Mouse (Mus musculus) testis, adult 2 months (tissue): ENCODE results near the gene Mief2.

ENCODE experiments used
- CTCF ChIP-seq: fragments of 200-500 bp; IDR thresholded peaks from 2 replicates; pipeline ENCODE4 v1.5.1; 2012; ENCODE audit warnings: low read depth, mild to moderate bottlenecking, inconsistent platforms, low read length, moderate library complexity; ENCODE audit not compliant: control insufficient read depth, insufficient read depth, insufficient replicate concordance
- POLR2A ChIP-seq: fragments of 200-500 bp; IDR thresholded peaks from 2 replicates; pipeline ENCODE4 v1.6.1; 2012; ENCODE audit warnings: low read depth, mild to moderate bottlenecking, inconsistent platforms, low read length, moderate library complexity; ENCODE audit not compliant: control insufficient read depth

DNA sequence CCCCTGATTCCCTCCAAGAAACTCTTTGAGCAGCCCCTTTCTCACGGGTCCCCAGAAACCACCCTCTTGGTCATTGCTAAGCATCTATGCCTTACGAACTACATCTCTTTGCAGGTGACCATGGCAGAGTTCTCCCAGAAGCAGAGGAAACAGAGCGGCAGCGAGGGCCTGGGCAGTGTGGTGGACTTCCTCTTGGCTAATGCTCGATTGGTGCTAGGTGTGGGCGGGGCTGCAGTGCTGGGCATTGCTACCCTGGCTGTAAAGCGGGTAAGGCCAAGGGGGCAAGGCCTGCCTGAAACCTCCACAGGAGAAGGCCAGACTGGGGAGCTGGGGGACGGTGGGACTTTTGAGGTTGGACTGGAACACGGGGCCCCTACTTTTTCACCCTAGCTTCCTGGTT is 2.0 kb downstream of the Mief2 start:
- TF ChIP-seq CTCF = no peak
- TF ChIP-seq POLR2A = no peak
